Mouse (Mus musculus): Measurements from ENCODE around the gene Fen1. TPM values are rescaled to one million over a fixed set of nuclear protein-coding genes. Genes with fewer than 3 reads are reported as not detected.
"Not testable (repeated sequence)": the region's sequence is repeated elsewhere in the genome, so short reads cannot be mapped to it uniquely, and the experiment has no call there.

Fen1 gene
- total RNA-seq, 1 experiment from 2014 or later: 41.9 TPM

- not testable (repeated sequence) for ATAC-seq (replicated peaks; ENCODE audit: insufficient number of reproducible peaks, low FRiP score, low TSS enrichment, poor library complexity, severe bottlenecking)
These were observed 38.0 kb downstream of the Fen1 start for GRCm38 (mm10) chr19:10165928-10166327.

DNA sequence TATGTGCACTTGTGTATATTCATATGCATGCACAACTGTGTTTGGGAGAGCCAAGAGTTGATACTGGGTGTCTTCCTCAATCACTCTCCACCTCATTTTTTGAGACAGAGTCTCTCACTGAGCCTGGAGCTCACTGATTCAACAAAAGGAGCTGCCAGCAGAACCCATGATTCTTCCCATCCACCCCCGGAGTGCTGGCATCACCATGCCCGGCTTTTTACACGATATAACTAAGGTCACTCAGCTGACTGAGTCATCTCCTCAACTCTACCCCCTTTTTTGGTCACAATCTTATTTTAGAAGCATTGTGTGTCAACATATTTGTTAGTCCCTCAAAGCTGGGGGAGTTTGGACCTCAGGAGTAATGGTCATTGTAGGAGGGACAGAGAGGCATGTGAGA lies 40.1 kb downstream of the Fen1 start:
- ATAC-seq (replicated peaks; ENCODE audit: insufficient number of reproducible peaks, low FRiP score, low TSS enrichment, poor library complexity, severe bottlenecking): no peak

- ATAC-seq (replicated peaks; ENCODE audit: insufficient number of reproducible peaks, low FRiP score, low TSS enrichment, poor library complexity, severe bottlenecking): no peak
These were observed 46.2 kb downstream of the Fen1 start for GRCm38 (mm10) chr19:10157725-10158124.

DNA sequence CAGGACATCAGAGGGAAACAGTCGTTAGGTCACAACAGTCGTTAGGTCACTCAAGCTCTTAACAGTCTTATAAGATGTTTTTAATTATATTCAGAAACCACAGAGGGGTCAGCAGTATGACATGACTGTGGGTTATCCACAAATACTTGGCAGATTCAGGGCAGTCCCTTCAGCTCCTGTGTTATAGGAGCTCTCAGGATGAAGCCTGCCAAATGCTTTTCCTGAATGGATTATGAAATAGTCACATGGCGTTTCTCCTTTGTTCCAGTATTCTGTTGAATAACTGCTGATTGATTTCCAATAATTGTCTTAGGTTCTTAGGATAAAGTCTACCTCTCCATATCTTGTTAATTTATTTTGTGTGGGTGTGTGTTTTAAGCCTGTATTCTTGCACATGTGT lies 54.8 kb downstream of the Fen1 start:
- ATAC-seq (replicated peaks; ENCODE audit: insufficient number of reproducible peaks, low FRiP score, low TSS enrichment, poor library complexity, severe bottlenecking): no peak

Other genes starting within 250 kb of the Fen1 start
- gene Fth1, start 223.6 kb downstream of the Fen1 start, total RNA-seq (2017): 676 to 886 TPM (median 682 TPM) in 3 replicates
- gene Best1, start 202.5 kb downstream of the Fen1 start, total RNA-seq (2017): 0.21 TPM in 1 of 3 replicates, not detected in the others
- gene Rab3il1, start 202.5 kb downstream of the Fen1 start, total RNA-seq (2017): 0.39 to 3.0 TPM in 2 of 3 replicates, not detected in the other
- gene Fads3, start 162.6 kb downstream of the Fen1 start, total RNA-seq (2017): 1.1 TPM in 1 of 3 replicates, not detected in the others
- gene Fads2, start 102.4 kb downstream of the Fen1 start, total RNA-seq (2017): 0.57 to 3.9 TPM (median 1.2 TPM) in 3 replicates
- gene Fads1, start 21.3 kb downstream of the Fen1 start, total RNA-seq (2017): 2.2 to 5.1 TPM (median 2.3 TPM) in 3 replicates
- gene Tmem258, start 155 bp downstream of the Fen1 start, total RNA-seq (2017): 129 to 133 TPM (median 132 TPM) in 3 replicates
- 0.10 to 2.3 TPM in 2 of 3 replicates, not detected in the other for gene Myrf, start 36.6 kb upstream of the Fen1 start, total RNA-seq (2017)
- 0.39 to 0.43 TPM in 2 of 3 replicates, not detected in the other for gene Dagla, start 100.7 kb upstream of the Fen1 start, total RNA-seq (2017)
- not detected in 3 replicates for gene Syt7, start 184.9 kb upstream of the Fen1 start, total RNA-seq (2017)

All from monocyte, adult 5-6 weeks (primary cell).